Mouse (Mus musculus): ENCODE results near the gene Gm48551. TPM values are rescaled to one million over a fixed set of nuclear protein-coding genes. Genes with fewer than 3 reads are reported as not detected.

Gene Gm48551
- total and polyA plus RNA-seq, 2 experiments from 2014 or later, result 0.88 to 10.2 TPM

DNA sequence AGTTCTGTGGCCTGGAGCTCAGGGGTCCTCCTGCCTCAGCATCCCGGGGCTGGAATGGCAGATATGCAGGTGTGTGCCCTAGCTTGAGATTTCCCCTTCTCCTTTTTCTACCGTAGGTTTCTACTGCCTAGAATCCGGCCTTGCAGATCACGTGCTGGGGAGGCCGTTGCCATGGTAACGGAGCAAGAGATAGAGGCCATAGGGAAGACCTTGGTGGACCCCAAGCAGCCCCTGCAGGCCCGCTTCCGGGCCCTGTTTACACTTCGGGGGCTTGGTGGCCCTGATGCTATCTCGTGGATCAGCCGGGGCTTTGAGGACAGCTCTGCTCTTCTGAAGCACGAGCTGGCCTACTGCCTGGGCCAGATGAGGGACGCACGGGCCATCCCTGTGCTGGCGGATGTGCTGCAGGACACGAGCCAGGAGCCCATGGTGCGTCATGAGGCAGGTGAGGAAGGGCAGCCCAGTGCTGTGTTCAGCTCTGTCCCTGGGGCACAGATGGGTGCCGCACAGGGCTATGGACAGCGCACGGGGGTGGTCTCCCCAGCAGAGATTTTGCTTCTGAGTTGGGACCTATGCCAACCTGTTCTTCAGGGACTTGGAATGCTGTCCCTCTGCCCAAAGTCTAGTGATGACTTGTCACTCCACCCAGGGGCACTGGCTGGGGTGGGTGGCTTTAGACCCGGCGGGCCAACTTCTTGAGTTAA is 1.5 kb downstream of the Gm48551 start:
- no peak for DNase-seq (ENCODE audit: low spot score)
- Histone ChIP-seq H3K4me3 (ENCODE audit: low read depth, low read length) (peak overlapping the region; percentile 86; the same call in 1 of the 2 replicates), H3K9me3 (ENCODE audit: low read length) (no peaks in the 10 kb centered on the region), H3K4me2 (ENCODE audit: low read depth, low read length, poor library complexity, severe bottlenecking) (peak overlapping the region; percentile 83), H3K9ac (replicated peaks; ENCODE audit: low read length, poor library complexity, severe bottlenecking) (no peak overlapping the region), H3K27ac (ENCODE audit: low read depth, low read length) (no peak overlapping the region), H3K36me3 (ENCODE audit: insufficient read depth, low read length) (peaks cover 31% of the 10 kb centered on the region), H3K27me3 (ENCODE audit: insufficient read depth, low read length) (no peaks in the 10 kb centered on the region), H3K4me1 (ENCODE audit: insufficient read depth, low read length) (peaks cover 10% of the 10 kb centered on the region)
- 77% methylated on average over 22 of the region's 22 CpGs for WGBS
- ATAC-seq (ENCODE audit: low FRiP score), result no peak
- no peak for TF ChIP-seq CTCF (IDR thresholded peaks at IDR 0.05)

GRCm38 (mm10) chr10:81387716-81388115 is 3.5 kb downstream of the Gm48551 start:
- TF ChIP-seq CTCF (IDR thresholded peaks at IDR 0.05), result no peak
- WGBS, result 95% methylated on average over 20 of the region's 20 CpGs
- no peaks in the 10 kb centered on the region for H3K9me3 ChIP-seq (ENCODE audit: low read length)
- DNase-seq (ENCODE audit: low spot score) (no peak), ATAC-seq (ENCODE audit: low FRiP score) (no peak)
- peaks cover 34% of the 10 kb centered on the region for H3K36me3 ChIP-seq (ENCODE audit: insufficient read depth, low read length)
- no peak overlapping the region for H3K4me2 ChIP-seq (ENCODE audit: low read depth, low read length, poor library complexity, severe bottlenecking)
- H3K27me3 ChIP-seq (ENCODE audit: insufficient read depth, low read length), result no peaks in the 10 kb centered on the region
- H3K27ac ChIP-seq (ENCODE audit: low read depth, low read length), result no peak overlapping the region
- H3K4me1 ChIP-seq (ENCODE audit: insufficient read depth, low read length), result peaks cover 10% of the 10 kb centered on the region
- no peak overlapping the region for H3K4me3 ChIP-seq (ENCODE audit: low read depth, low read length)
- no peak overlapping the region for H3K9ac ChIP-seq (replicated peaks; ENCODE audit: low read length, poor library complexity, severe bottlenecking)

DNA sequence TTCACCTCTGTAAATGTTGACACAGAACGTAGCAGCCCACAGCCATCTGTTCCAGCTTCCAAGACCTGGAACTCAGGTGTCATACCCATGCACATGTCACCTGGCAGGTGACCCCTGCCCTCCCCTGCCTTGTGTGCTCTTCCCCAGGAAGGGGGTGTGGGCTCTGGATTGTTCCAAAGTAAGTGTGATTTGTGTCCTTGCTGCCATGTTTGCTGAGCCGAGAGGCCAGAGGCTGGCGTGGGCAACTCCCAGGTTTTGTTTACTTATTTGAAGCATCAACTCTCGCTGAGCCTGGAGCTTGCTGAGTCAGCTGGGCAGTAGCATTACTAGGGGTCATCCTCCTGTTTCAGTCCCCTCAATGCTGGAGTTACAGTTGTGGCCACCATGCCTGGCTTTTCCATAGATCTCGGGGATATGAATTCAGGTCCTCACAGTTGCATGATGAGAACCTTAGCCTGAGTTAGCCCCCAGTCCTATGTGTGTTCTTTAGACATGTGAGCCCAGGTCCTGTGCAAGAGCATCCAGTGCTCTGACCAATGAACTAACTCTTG is 4.3 kb downstream of the Gm48551 start, which contains the start of gene Gm48552:
Gene Gm48552, plus strand, starts transcription at position 501 of the 551 bp plus-strand sequence.
- TF ChIP-seq CTCF (IDR thresholded peaks at IDR 0.05), result no peak
- ATAC-seq (ENCODE audit: low FRiP score) (no peak), DNase-seq (ENCODE audit: low spot score) (no peak)
- peaks cover 34% of the 10 kb centered on the region for H3K36me3 ChIP-seq (ENCODE audit: insufficient read depth, low read length)
- no peak within 1 kb of the TSS for H3K4me2 ChIP-seq (ENCODE audit: low read depth, low read length, poor library complexity, severe bottlenecking)
- H3K27me3 ChIP-seq (ENCODE audit: insufficient read depth, low read length), result no peaks in the 10 kb centered on the region
- no peak within 1 kb of the TSS for H3K27ac ChIP-seq (ENCODE audit: low read depth, low read length)
- H3K4me1 ChIP-seq (ENCODE audit: insufficient read depth, low read length), result peaks cover 10% of the 10 kb centered on the region
- no peak within 1 kb of the TSS for H3K4me3 ChIP-seq (ENCODE audit: low read depth, low read length)
- no peaks in the 10 kb centered on the region for H3K9me3 ChIP-seq (ENCODE audit: low read length)
- WGBS, result 86% methylated on average over 5 of the region's 5 CpGs
- H3K9ac ChIP-seq (replicated peaks; ENCODE audit: low read length, poor library complexity, severe bottlenecking), result no peak within 1 kb of the TSS

GRCm38 (mm10) chr10:81389373-81389772 is 5.1 kb downstream of the Gm48551 start:
- peaks cover 10% of the 10 kb centered on the region for H3K4me1 ChIP-seq (ENCODE audit: insufficient read depth, low read length)
- H3K27me3 ChIP-seq (ENCODE audit: insufficient read depth, low read length), result no peaks in the 10 kb centered on the region
- DNase-seq (ENCODE audit: low spot score) (no peak), ATAC-seq (ENCODE audit: low FRiP score) (no peak)
- no peaks in the 10 kb centered on the region for H3K9me3 ChIP-seq (ENCODE audit: low read length)
- no peak overlapping the region for H3K4me3 ChIP-seq (ENCODE audit: low read depth, low read length)
- no peak overlapping the region for H3K4me2 ChIP-seq (ENCODE audit: low read depth, low read length, poor library complexity, severe bottlenecking)
- no peak overlapping the region for H3K27ac ChIP-seq (ENCODE audit: low read depth, low read length)
- H3K36me3 ChIP-seq (ENCODE audit: insufficient read depth, low read length), result peaks cover 34% of the 10 kb centered on the region
- TF ChIP-seq CTCF (IDR thresholded peaks at IDR 0.05), result no peak
- no peak overlapping the region for H3K9ac ChIP-seq (replicated peaks; ENCODE audit: low read length, poor library complexity, severe bottlenecking)
- WGBS, result 41% methylated on average over 3 of the region's 3 CpGs

- ATAC-seq (ENCODE audit: low FRiP score) (peak; percentile 38; the same call in 1 of the 2 replicates), DNase-seq (ENCODE audit: low spot score) (peak; percentile 51)
- WGBS, result 49% methylated on average over 23 of the region's 23 CpGs
- Histone ChIP-seq H3K36me3 (ENCODE audit: insufficient read depth, low read length) (peaks cover 34% of the 10 kb centered on the region), H3K27ac (ENCODE audit: low read depth, low read length) (no peak overlapping the region), H3K9me3 (ENCODE audit: low read length) (no peaks in the 10 kb centered on the region), H3K4me1 (ENCODE audit: insufficient read depth, low read length) (peaks cover 9% of the 10 kb centered on the region), H3K27me3 (ENCODE audit: insufficient read depth, low read length) (no peaks in the 10 kb centered on the region), H3K4me2 (ENCODE audit: low read depth, low read length, poor library complexity, severe bottlenecking) (no peak overlapping the region), H3K4me3 (ENCODE audit: low read depth, low read length) (no peak overlapping the region), H3K9ac (replicated peaks; ENCODE audit: low read length, poor library complexity, severe bottlenecking) (no peak overlapping the region)
- peak; percentile 87 for TF ChIP-seq CTCF (IDR thresholded peaks at IDR 0.05)
Measured at GRCm38 (mm10) chr10:81389801-81390677, 5.8 kb downstream of the Gm48551 start.

DNA sequence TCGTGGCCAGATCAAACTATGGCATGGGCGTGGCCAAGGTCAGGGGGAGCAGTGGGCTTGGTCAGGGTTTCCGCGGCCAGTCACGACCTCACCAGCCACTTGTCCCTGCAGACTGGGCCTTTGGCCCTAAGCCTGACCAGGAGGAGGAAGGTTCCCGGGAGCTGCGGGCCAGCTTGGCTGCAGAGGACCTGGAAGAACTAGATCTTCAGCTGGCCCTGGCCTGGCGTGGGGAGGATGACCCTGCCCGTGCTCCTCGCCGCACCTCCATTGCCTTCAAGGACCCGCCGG is 6.4 kb downstream of the Gm48551 start:
- 93% methylated on average over 13 of the region's 13 CpGs for WGBS
- no peak overlapping the region for H3K27ac ChIP-seq (ENCODE audit: low read depth, low read length)
- H3K36me3 ChIP-seq (ENCODE audit: insufficient read depth, low read length), result peaks cover 34% of the 10 kb centered on the region
- H3K27me3 ChIP-seq (ENCODE audit: insufficient read depth, low read length), result no peaks in the 10 kb centered on the region
- H3K4me2 ChIP-seq (ENCODE audit: low read depth, low read length, poor library complexity, severe bottlenecking), result no peak overlapping the region
- H3K4me3 ChIP-seq (ENCODE audit: low read depth, low read length), result no peak overlapping the region
- TF ChIP-seq CTCF (IDR thresholded peaks at IDR 0.05), result no peak
- H3K9me3 ChIP-seq (ENCODE audit: low read length), result no peaks in the 10 kb centered on the region
- ATAC-seq (ENCODE audit: low FRiP score), result no peak
- H3K9ac ChIP-seq (replicated peaks; ENCODE audit: low read length, poor library complexity, severe bottlenecking), result no peak overlapping the region
- no peak for DNase-seq (ENCODE audit: low spot score)
- H3K4me1 ChIP-seq (ENCODE audit: insufficient read depth, low read length), result peaks cover 3% of the 10 kb centered on the region

Data from midbrain, postnatal 0 days (tissue).